Mouse (Mus musculus) brain, adult 2 months (tissue): ENCODE results near the gene Tm9sf3.
A peak's percentile ranks its signal among the peaks of the same experiment; 100 is the strongest.
"Not testable (repeated sequence)": the region's sequence is repeated elsewhere in the genome, so short reads cannot be mapped to it uniquely, and the experiment has no call there.

Experiments
- DNase-seq: peaks from one replicate; pipeline ENCODE4 v3.0.0; 2011; ENCODE audit warnings: low read depth, low spot score

Gene Tm9sf3

DNA sequence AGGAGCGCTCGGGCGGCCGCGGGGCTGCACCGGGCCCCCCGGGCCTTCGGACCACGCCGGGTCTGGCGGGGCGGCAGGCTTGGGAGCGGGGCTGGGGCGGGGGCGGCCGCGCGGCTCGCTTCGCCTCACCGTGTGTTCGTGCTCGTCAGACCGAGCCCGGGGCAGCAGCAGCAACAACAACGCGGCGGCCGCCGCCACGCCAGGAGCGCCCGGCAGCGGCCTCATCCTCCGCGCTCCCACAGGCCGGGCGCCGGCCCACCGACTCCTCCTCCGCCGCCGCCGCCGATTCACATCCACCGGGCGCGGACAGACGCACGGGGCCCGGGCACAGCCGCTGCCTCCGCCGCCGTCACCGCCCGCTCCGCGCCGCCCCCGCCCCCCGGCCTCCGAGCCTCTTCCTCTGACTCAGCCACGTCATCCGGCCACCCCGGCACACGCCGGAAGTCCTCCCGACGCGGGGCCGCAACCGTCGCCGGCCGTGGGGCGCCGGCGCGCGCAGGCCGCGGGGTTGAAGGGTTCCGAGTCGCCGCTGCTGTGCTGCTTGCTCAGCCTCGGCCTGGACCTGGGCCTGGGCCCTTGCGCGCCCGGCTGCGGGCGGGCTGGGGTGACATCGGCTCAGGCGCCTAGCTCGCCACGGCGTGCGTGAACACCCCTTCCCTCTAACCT lies at the start of gene Tm9sf3:
TSS of gene Tm9sf3 (minus strand) at position 368 of the 666 bp plus-strand sequence.
- DNase-seq: peak; percentile 96

DNA sequence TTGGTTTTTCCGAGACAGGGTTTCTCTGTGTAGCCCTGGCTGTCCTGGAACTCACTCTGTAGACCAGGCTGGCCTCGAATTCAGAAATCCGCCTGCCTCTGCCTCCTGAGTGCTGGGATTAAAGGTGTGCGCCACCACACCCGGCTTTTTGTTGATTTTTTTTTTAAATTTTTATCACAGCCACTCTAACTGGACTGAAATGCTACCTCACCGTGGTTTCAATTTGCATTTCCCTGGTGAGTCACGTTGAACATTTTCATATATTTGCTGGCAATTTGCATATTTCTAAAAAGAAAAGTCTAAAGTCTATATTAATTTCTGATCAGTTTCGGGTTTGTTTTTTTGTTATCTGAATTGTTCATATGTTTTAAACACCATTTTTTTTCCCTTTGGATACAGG lies 48.8 kb upstream of the Tm9sf3 start:
- DNase-seq: not testable (repeated sequence)

DNA sequence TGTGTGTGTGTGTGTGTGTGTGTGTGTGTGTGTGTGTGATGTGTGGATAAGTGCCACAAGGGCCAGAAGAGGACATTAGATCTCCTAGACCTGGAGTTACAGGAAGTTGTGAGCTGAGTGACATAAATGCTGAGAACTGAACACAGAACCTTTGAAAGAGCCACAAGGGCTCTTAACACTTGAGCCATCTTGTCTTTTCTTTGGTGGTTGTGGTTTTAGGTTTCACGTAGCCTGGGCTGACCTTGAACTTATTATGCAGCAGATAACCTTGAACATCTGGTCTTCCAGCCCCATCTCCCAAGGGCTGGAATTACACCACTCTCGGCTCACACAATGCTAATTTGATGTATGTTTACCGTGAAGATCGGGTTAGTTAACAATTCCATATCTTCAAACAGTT lies 48.2 kb upstream of the Tm9sf3 start:
- no peak for DNase-seq

DNA sequence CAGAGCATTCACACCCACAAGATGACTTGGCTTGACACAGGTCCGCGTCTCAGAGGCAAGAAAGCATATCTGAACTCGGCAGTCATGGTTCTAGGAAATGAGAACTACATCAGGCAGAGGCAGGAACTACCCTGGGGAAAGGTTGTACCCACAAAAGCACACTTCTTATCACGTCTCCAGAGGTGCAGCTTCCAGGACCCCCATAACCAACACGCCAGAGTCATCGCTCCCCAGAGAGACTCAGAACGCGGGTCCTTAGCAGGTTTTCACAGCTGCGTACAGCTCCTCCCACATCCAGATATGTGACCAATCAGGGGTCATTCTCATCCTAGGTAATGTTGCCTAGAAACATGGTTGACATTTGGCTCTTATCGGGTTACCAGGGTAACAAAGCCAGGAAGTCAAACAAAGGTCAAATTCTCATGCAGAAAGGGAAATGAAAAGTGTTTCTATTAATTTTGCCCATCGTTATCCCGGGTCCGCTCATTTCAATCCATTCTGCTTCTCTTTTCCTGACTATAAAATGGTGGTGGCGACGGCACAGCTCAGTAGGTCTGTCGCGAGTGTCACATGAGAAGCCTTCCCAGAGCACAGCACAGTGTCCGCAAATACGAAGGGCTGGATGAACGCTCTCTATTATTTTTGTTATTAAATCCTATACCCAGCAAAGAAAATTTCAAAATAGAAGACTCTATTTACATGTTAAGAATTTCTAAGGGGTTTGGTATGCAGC lies 47.3 kb upstream of the Tm9sf3 start:
- peak; percentile 75 for DNase-seq

GRCm38 (mm10) chr19:41303933-41304332 lies 40.1 kb upstream of the Tm9sf3 start:
- DNase-seq: no peak

GRCm38 (mm10) chr19:41303433-41303832 lies 39.6 kb upstream of the Tm9sf3 start:
- DNase-seq: no peak

DNA sequence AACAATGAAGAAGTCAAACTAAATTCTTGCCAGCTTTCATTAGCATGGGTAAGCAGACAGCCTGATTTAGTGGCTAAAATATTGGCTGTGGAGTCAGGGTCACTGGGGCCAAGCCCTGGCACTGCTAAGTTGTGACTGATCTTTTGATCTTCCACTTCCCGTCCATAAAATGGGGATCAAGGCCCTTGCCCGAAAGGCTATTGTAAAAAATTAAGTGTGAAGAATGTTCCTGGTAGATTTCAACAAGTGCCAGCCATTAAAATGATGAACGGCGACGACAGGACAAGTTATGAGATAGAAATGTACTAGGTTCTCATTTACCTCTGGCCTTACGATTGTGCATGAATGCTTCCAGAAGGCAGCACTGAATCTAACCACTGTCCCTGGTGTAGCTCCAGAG lies 38.1 kb upstream of the Tm9sf3 start:
- no peak for DNase-seq

DNA sequence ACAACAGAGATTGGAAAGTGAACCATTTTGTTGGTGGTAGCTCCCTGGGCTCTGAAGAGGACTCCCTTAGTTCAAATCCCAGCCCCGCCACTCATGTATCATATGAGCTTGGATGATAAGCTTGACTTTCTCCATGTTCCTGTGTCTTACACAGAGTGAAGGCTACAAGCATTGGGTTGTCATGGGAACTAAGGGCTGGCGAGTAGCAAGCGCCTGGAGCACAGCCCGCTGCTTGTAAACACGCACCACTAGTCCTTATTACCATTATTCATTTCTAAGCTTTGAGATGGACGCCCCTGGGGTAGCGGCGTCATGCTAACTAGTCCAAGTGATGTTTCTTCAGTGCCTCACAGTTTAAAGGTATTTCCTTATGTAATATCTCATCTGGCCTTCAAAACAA lies 35.6 kb upstream of the Tm9sf3 start:
- DNase-seq: no peak

GRCm38 (mm10) chr19:41290952-41291619 lies 27.3 kb upstream of the Tm9sf3 start:
- no peak for DNase-seq

DNA sequence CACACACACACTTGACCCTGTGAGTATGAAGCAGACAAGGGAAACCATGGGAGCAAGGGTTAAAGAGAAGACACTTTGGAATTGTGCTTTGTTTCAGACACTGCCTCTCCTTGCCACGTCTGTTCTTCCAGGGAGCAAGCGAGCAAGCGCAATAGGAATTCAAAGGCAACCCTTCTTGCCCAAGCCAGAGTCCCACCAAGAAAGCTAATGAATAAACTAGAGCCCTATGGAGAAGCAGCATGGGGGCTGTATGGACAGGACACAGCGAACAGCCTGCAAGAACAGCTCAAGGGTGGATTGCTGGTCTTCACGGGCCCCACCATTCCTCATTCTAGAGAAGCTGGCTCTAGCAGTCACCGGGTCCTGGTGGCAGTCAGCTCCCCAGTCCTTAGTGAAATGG lies 24.8 kb upstream of the Tm9sf3 start:
- DNase-seq: no peak

DNA sequence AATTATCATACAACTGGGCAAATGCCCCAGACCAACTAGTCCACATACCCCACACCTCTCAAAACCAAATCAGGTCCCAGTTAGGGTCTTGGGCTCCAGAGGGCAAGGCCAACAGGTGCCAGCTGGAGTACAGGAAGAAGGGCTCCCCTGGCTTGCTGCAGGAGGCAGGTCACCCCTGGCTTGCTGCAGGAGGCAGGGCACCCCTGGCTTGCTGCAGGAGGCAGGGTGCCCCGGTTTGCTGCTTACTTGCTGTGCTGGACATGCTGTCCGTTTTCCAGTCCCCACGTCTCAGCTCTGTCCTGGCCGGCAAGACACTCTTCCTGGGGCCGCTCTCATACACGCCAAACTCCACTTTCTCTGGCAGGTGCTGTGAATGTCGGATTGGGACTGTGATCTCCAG lies 23.4 kb upstream of the Tm9sf3 start:
- DNase-seq: no peak

GRCm38 (mm10) chr19:41284515-41284914 lies 20.7 kb upstream of the Tm9sf3 start:
- DNase-seq: no peak

- DNase-seq: no peak
Observed at GRCm38 (mm10) chr19:41282718-41283117, 18.9 kb upstream of the Tm9sf3 start.

DNA sequence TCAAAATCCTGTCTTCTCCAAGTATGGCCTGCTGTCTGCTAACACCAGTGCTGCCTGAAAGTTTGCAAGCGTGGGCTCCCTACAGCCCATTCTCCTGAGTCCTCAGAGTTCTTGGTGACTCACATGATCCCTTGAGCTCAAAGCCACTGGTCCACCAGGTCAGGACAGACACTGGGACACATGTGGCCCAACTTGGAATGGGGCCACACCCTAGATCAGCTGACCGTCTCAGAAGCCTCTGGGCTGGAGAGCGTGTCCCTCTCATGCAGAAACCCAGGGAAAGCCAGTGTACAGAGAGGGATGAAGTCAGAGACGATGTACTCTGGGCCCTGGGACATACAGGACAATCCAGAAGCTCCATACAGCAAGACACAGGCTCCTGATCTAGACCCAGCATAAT lies 18.4 kb upstream of the Tm9sf3 start:
- DNase-seq: no peak

- DNase-seq: no peak
Observed at GRCm38 (mm10) chr19:41279724-41280244, 16.0 kb upstream of the Tm9sf3 start.

GRCm38 (mm10) chr19:41278606-41279005 lies 14.8 kb upstream of the Tm9sf3 start:
- DNase-seq: no peak

GRCm38 (mm10) chr19:41275588-41275987 lies 11.8 kb upstream of the Tm9sf3 start:
- no peak for DNase-seq

- DNase-seq: no peak
Observed at GRCm38 (mm10) chr19:41270906-41271305, 7.1 kb upstream of the Tm9sf3 start.

GRCm38 (mm10) chr19:41270151-41270727 lies 6.4 kb upstream of the Tm9sf3 start:
- peak; percentile 84 for DNase-seq

- DNase-seq: no peak
Observed at GRCm38 (mm10) chr19:41266251-41266901, 2.6 kb upstream of the Tm9sf3 start.

- DNase-seq: peak; percentile 41
Observed at GRCm38 (mm10) chr19:41264331-41264799, 568 bp upstream of the Tm9sf3 start.
